Mouse (Mus musculus) spleen, adult 2 months (tissue): ENCODE results near the gene D430041D05Rik.

ENCODE experiments used
- CTCF ChIP-seq: fragments of 200-500 bp; IDR thresholded peaks from 2 replicates; pipeline ENCODE4 v1.5.1; 2011; ENCODE audit warnings: mild to moderate bottlenecking, inconsistent platforms; ENCODE audit not compliant: insufficient read depth, insufficient read length, insufficient replicate concordance; ENCODE audit errors: extremely low read depth
- POLR2A ChIP-seq: fragments of 200-500 bp; IDR thresholded peaks from 2 replicates; pipeline ENCODE4 v1.6.1; 2011; ENCODE audit warnings: low read depth, low read length, inconsistent platforms

DNA sequence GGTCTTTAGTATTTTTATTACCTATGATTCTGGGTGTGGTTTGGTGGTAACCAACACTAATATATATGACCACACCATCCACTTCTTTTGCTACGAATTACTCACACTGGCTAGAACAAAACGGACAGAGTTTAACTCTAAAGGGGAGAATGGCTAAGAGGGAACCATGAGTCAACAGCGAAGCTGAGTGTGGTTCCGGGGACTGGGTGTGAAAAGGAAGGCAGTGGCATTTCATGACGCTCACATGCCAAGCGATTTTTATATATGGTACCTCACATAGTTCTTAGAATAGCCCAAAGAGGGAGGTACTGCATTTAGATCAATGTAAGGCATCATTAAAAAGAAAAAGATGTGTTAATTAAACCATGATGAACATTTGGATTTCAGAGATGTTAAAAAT lies 79.6 kb downstream of the D430041D05Rik start:
- TF ChIP-seq CTCF (no peak), POLR2A (no peak)
